Mouse (Mus musculus) hindbrain, embryonic 10.5 days (tissue): ENCODE data around the gene Nxph3. TPM values are rescaled to one million over a fixed set of nuclear protein-coding genes. Genes with fewer than 3 reads are reported as not detected.

Experiments used
- DNase-seq: peaks from one replicate; pipeline ENCODE4 v3.0.0-alpha.2; 2017; ENCODE audit warnings: low spot score
- H3K27ac ChIP-seq: fragments of 300-500 bp; sonication (generic); 2 replicates; pipeline ENCODE4 v1.5.1; 2016; ENCODE audit warnings: mild to moderate bottlenecking, moderate library complexity
- H3K27me3 ChIP-seq: fragments of 300-500 bp; sonication (generic); 2 replicates; pipeline ENCODE4 v1.6.1; 2016; ENCODE audit warnings: mild to moderate bottlenecking; ENCODE audit not compliant: poor library complexity, insufficient read depth, severe bottlenecking
- H3K36me3 ChIP-seq: fragments of 300-500 bp; sonication (generic); 2 replicates; pipeline ENCODE4 v1.6.1; 2016; ENCODE audit warnings: mild to moderate bottlenecking, moderate library complexity
- H3K4me1 ChIP-seq: fragments of 300-500 bp; sonication (generic); replicated peaks from 2 replicates; pipeline ENCODE4 v1.6.1; 2016; ENCODE audit warnings: mild to moderate bottlenecking
- H3K4me3 ChIP-seq: fragments of 300-500 bp; sonication (generic); 2 replicates; pipeline ENCODE4 v1.5.1; 2016; ENCODE audit warnings: mild to moderate bottlenecking, moderate library complexity
- H3K9me3 ChIP-seq: fragments of 300-500 bp; sonication (generic); 2 replicates; pipeline ENCODE4 v1.6.1; 2016; ENCODE audit warnings: mild to moderate bottlenecking, moderate library complexity
- WGBS: fragments of 180-500 bp; shearing (Covaris S2); methylation state at CpG from one replicate; pipeline ENCODE4 v1.1.7; 2016; 5-methylcytosine and 5-hydroxymethylcytosine counted together
- polyA plus RNA-seq: library from polyadenylated mRNA; unstranded; fragments of >200 nt; fragmentation: Nextera tagmentation; extraction: Ambion mirVana; gene quantifications from 2 replicates; pipeline ENCODE4 v1.2.1, GENCODE M21; 2016

The Nxph3 gene
- polyA plus RNA-seq, 1 experiment from 2014 or later = 0.75 TPM

GRCm38 (mm10) chr11:95538378-95539104, 24.2 kb upstream of the Nxph3 start:
- H3K9me3 ChIP-seq = no peaks in the 10 kb centered on the region
- no peak for DNase-seq
- WGBS = 76% methylated on average over 15 of the region's 15 CpGs
- H3K27me3 ChIP-seq = peaks cover 38% of the 10 kb centered on the region
- peaks cover 50% of the 10 kb centered on the region for H3K4me1 ChIP-seq
- H3K27ac ChIP-seq = peak overlapping the region; percentile 57; the same call in 1 of the 2 replicates
- no peaks in the 10 kb centered on the region for H3K36me3 ChIP-seq
- H3K4me3 ChIP-seq = no peak overlapping the region

GRCm38 (mm10) chr11:95533484-95534160, 19.3 kb upstream of the Nxph3 start:
- no peaks in the 10 kb centered on the region for H3K36me3 ChIP-seq
- H3K9me3 ChIP-seq = no peaks in the 10 kb centered on the region
- WGBS = 21% methylated on average over 24 of the region's 24 CpGs
- DNase-seq = peak; percentile 94
- H3K4me1 ChIP-seq = peaks cover 16% of the 10 kb centered on the region
- H3K4me3 ChIP-seq = peak overlapping the region; percentile 27
- H3K27ac ChIP-seq = 0 out of 2 replicates have a peak overlapping the region, but pooled peaks have one; percentile 30
- peaks cover 18% of the 10 kb centered on the region for H3K27me3 ChIP-seq

GRCm38 (mm10) chr11:95532353-95533072, 18.1 kb upstream of the Nxph3 start:
- Histone ChIP-seq H3K27ac (no peak overlapping the region), H3K4me1 (peaks cover 12% of the 10 kb centered on the region), H3K27me3 (peaks cover 18% of the 10 kb centered on the region), H3K36me3 (no peaks in the 10 kb centered on the region), H3K4me3 (no peak overlapping the region), H3K9me3 (no peaks in the 10 kb centered on the region)
- WGBS = 74% methylated on average over 13 of the region's 13 CpGs
- DNase-seq = no peak

GRCm38 (mm10) chr11:95528231-95528630, 13.9 kb upstream of the Nxph3 start:
- Histone ChIP-seq H3K27me3 (peaks cover 5% of the 10 kb centered on the region; the same call in 1 of the 2 replicates), H3K36me3 (no peaks in the 10 kb centered on the region), H3K4me3 (no peak overlapping the region), H3K9me3 (no peaks in the 10 kb centered on the region), H3K27ac (no peak overlapping the region), H3K4me1 (0 out of 2 replicates have a peak, but pooled peaks cover 6% of the 10 kb centered on the region)
- WGBS = 77% methylated on average over 3 of the region's 3 CpGs
- DNase-seq = no peak

- WGBS = 92% methylated on average over 8 of the region's 8 CpGs
- DNase-seq = no peak
- Histone ChIP-seq H3K4me3 (no peak overlapping the region), H3K27me3 (peaks cover 5% of the 10 kb centered on the region; the same call in 1 of the 2 replicates), H3K4me1 (0 out of 2 replicates have a peak, but pooled peaks cover 6% of the 10 kb centered on the region), H3K36me3 (no peaks in the 10 kb centered on the region), H3K9me3 (no peaks in the 10 kb centered on the region), H3K27ac (no peak overlapping the region)
These were observed 12.9 kb upstream of the Nxph3 start for GRCm38 (mm10) chr11:95527307-95527706.

GRCm38 (mm10) chr11:95521563-95521962, 7.2 kb upstream of the Nxph3 start:
- Histone ChIP-seq H3K27ac (no peak overlapping the region; the same call in 1 of the 2 replicates), H3K4me3 (peak overlapping the region; percentile 32), H3K4me1 (peaks cover 51% of the 10 kb centered on the region), H3K27me3 (peaks cover 29% of the 10 kb centered on the region), H3K9me3 (no peaks in the 10 kb centered on the region), H3K36me3 (no peaks in the 10 kb centered on the region)
- DNase-seq = peak; percentile 85
- 2% methylated on average over 13 of the region's 13 CpGs for WGBS

GRCm38 (mm10) chr11:95520456-95521072, 6.2 kb upstream of the Nxph3 start:
- Histone ChIP-seq H3K27me3 (peaks cover 39% of the 10 kb centered on the region), H3K4me1 (peaks cover 61% of the 10 kb centered on the region), H3K9me3 (no peaks in the 10 kb centered on the region), H3K27ac (peak overlapping the region; percentile 85), H3K4me3 (peak overlapping the region; percentile 44), H3K36me3 (no peaks in the 10 kb centered on the region)
- peak; percentile 89 for DNase-seq
- 7% methylated on average over 27 of the region's 27 CpGs for WGBS

GRCm38 (mm10) chr11:95519996-95520395, 5.6 kb upstream of the Nxph3 start:
- no peaks in the 10 kb centered on the region for H3K9me3 ChIP-seq
- H3K36me3 ChIP-seq = no peaks in the 10 kb centered on the region
- H3K27me3 ChIP-seq = peaks cover 44% of the 10 kb centered on the region
- DNase-seq = no peak
- no peak overlapping the region for H3K4me3 ChIP-seq
- 53% methylated on average over 3 of the region's 3 CpGs for WGBS
- peak overlapping the region; percentile 85 for H3K27ac ChIP-seq
- peaks cover 64% of the 10 kb centered on the region for H3K4me1 ChIP-seq

GRCm38 (mm10) chr11:95519299-95519698, 4.9 kb upstream of the Nxph3 start:
- H3K4me3 ChIP-seq = no peak overlapping the region
- H3K9me3 ChIP-seq = no peaks in the 10 kb centered on the region
- peaks cover 67% of the 10 kb centered on the region for H3K4me1 ChIP-seq
- H3K36me3 ChIP-seq = no peaks in the 10 kb centered on the region
- no peak for DNase-seq
- 68% methylated on average over 10 of the region's 10 CpGs for WGBS
- H3K27ac ChIP-seq = peak overlapping the region; percentile 85
- peaks cover 51% of the 10 kb centered on the region for H3K27me3 ChIP-seq

- Histone ChIP-seq H3K36me3 (no peaks in the 10 kb centered on the region), H3K9me3 (no peaks in the 10 kb centered on the region), H3K27me3 (peaks cover 66% of the 10 kb centered on the region), H3K4me3 (peak overlapping the region; percentile 29), H3K27ac (peak overlapping the region; percentile 73), H3K4me1 (peaks cover 83% of the 10 kb centered on the region)
- no peak for DNase-seq
- WGBS = 54% methylated on average over 6 of the region's 6 CpGs
These were observed 2.8 kb upstream of the Nxph3 start for GRCm38 (mm10) chr11:95517162-95517561.

- H3K4me1 ChIP-seq = peaks cover 78% of the 10 kb centered on the region
- H3K36me3 ChIP-seq = no peaks in the 10 kb centered on the region
- H3K4me3 ChIP-seq = peak overlapping the region; percentile 29
- peak; percentile 53 for DNase-seq
- no peaks in the 10 kb centered on the region for H3K9me3 ChIP-seq
- H3K27ac ChIP-seq = peak overlapping the region; percentile 73
- H3K27me3 ChIP-seq = peaks cover 71% of the 10 kb centered on the region
- 3% methylated on average over 5 of the region's 5 CpGs for WGBS
These were observed 2.1 kb upstream of the Nxph3 start for GRCm38 (mm10) chr11:95516491-95516911.
